18 mouse cellular contexts compared by ENCODE assay signal in the genomic region with DNA sequence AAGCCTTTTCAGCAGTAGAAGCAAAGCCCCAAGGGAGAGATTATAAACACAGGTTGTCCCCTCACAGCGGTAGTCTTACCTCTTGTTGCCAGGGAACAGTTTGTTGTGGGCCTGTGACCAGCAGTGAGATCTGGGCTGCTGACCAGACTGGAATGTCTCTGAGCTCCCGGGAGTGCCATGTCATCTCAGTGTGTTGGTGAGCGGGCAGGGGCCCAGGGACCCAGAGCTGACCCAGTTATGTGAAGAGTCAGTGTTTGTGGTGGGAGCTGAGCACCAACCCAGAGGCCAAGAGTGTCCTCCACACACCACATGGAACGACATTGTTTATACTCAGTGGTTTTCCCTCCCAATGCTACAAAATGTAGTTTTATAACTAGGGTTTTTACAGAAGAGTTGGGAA.
DNase-seq lines count a peak whose midpoint lies in the region; ATAC-seq and TF ChIP-seq lines count a peak whose summit lies in the region.
"Had no signal": no experiment of that assay in that cellular context is flagged by ENCODE, and none has a peak within 500 bp of the region (broad histone marks: within the 10 kb centered on the region; RNA-seq: fewer than 3 reads in every experiment).

No protein-coding gene starts in this region.

- no peak overlapping the region for H3K9ac ChIP-seq in heart, embryonic 12.5 days
- H3K9ac ChIP-seq in neural tube, embryonic 15.5 days (replicated peaks): no peak overlapping the region
- H3K9ac ChIP-seq: kidney, embryonic 15.5 days had no signal

- H3K27me3 ChIP-seq in heart, embryonic 12.5 days (replicated peaks): no peaks in the 10 kb centered on the region
- no peaks in the 10 kb centered on the region for H3K27me3 ChIP-seq in neural tube, embryonic 15.5 days (replicated peaks)
- H3K27me3 ChIP-seq: kidney, embryonic 15.5 days had no signal

- no peak overlapping the region for H3K4me2 ChIP-seq in heart, embryonic 12.5 days
- H3K4me2 ChIP-seq in neural tube, embryonic 15.5 days: no peak overlapping the region
- H3K4me2 ChIP-seq: kidney, embryonic 15.5 days had no signal

- H3K4me3 ChIP-seq in gastrocnemius, adult 2 months: no peak overlapping the region
- H3K4me3 ChIP-seq in heart, embryonic 12.5 days: no peak overlapping the region
- H3K4me3 ChIP-seq in neural tube, embryonic 15.5 days (replicated peaks): no peak overlapping the region
- H3K4me3 ChIP-seq: forebrain, embryonic 10.5 days; kidney, embryonic 15.5 days; myocyte had no signal

- no peak for ATAC-seq in heart, embryonic 12.5 days (ENCODE audit: insufficient number of reproducible peaks, low FRiP score)
- ATAC-seq in neural tube, embryonic 15.5 days (ENCODE audit: low FRiP score): no peak
- ATAC-seq: CD4-positive, CD25-positive, alpha-beta regulatory T cell, adult 4 months; hindbrain, embryonic 16.5 days; intestine, postnatal 0 days; lung, postnatal 0 days had no signal

- no peaks in the 10 kb centered on the region for H3K36me3 ChIP-seq in heart, embryonic 12.5 days
- H3K36me3 ChIP-seq in neural tube, embryonic 15.5 days: no peaks in the 10 kb centered on the region
- H3K36me3 ChIP-seq: forebrain, embryonic 10.5 days; kidney, embryonic 15.5 days had no signal

- intact Hi-C loops in heart, postnatal 14 days (cut with DNase I): no loop called here
- intact Hi-C loops in gastrocnemius, adult 2 months (cut with DNase I): loop anchor here (2.0 kb wide), 1 partner anchor 15 kb away; no protein-coding TSS in a partner anchor

- TF ChIP-seq CTCF in gastrocnemius, adult 2 months (IDR thresholded peaks at IDR 0.05): no peak

- no peaks in the 10 kb centered on the region for H3K9me3 ChIP-seq in heart, embryonic 12.5 days (replicated peaks)
- no peaks in the 10 kb centered on the region for H3K9me3 ChIP-seq in neural tube, embryonic 15.5 days (replicated peaks)
- H3K9me3 ChIP-seq: forebrain, embryonic 10.5 days; kidney, embryonic 15.5 days had no signal

- 30% methylated on average over 4 of the region's 4 CpGs for WGBS in heart, embryonic 12.5 days
- WGBS in neural tube, embryonic 15.5 days: 55% methylated on average over 4 of the region's 4 CpGs

- H3K27ac ChIP-seq in gastrocnemius, adult 2 months: peak overlapping the region; percentile 99
- H3K27ac ChIP-seq in heart, embryonic 12.5 days (ENCODE audit: poor library complexity, severe bottlenecking): peak overlapping the region; percentile 9; the same call in 1 of the 2 replicates
- no peak overlapping the region for H3K27ac ChIP-seq in neural tube, embryonic 15.5 days (replicated peaks)
- H3K27ac ChIP-seq: forebrain, embryonic 10.5 days; kidney, embryonic 15.5 days had no signal

- peaks cover 28% of the 10 kb centered on the region for H3K4me1 ChIP-seq in heart, embryonic 12.5 days (replicated peaks)
- no peaks in the 10 kb centered on the region for H3K4me1 ChIP-seq in neural tube, embryonic 15.5 days

- DNase-seq in heart, adult 8-10 months (ENCODE audit: low spot score): peak; percentile 37
- DNase-seq in heart, postnatal 14 days: no peak
- peak; percentile 37 for DNase-seq in retina, postnatal 1 day
- DNase-seq in retina, embryonic 14.5 days (ENCODE audit: low spot score): no peak
- DNase-seq in gastrocnemius, adult 2 months: peak; percentile 88
- no peak for DNase-seq in layer of hippocampus, adult 9-10 months (ENCODE audit: low spot score)
- DNase-seq: adrenal gland, postnatal 25 days; cerebellum, adult 11-12 months; midbrain, embryonic 14.5 days had no signal

Comparison
In these comparisons a context has a peak if more than half of its experiments do, and no peak if none do; other contexts are left out.
1. DNase-seq: peak in heart, adult 8-10 months (single experiment), retina, postnatal 1 day (single experiment) and gastrocnemius, adult 2 months (single experiment); none in heart, postnatal 14 days (0 of 2), retina, embryonic 14.5 days (single experiment) and layer of hippocampus, adult 9-10 months (single experiment).